Mouse (Mus musculus) layer of hippocampus, adult 8-10 months (tissue): ENCODE measurements around the gene Mark4. TPM values are rescaled to one million over a fixed set of nuclear protein-coding genes. Genes with fewer than 3 reads are reported as not detected.

Experiments used
- DNase-seq, 2 experiments: peaks; one replicate each; pipeline ENCODE4 v3.0.0; 2022; ENCODE audit warnings: low spot score in 2 of 2
- total RNA-seq, 4 experiments: library from RNA; stranded (reverse); gene quantifications; 2 replicates each; pipeline ENCODE4 v1.2.4; 2022

Gene Mark4
- total RNA-seq, 4 experiments from 2014 or later: 87.6 to 103 (median 95.0) TPM

GRCm38 (mm10) chr7:19441448-19442091 is 17.1 kb downstream of the Mark4 start:
- no peak for DNase-seq

DNA sequence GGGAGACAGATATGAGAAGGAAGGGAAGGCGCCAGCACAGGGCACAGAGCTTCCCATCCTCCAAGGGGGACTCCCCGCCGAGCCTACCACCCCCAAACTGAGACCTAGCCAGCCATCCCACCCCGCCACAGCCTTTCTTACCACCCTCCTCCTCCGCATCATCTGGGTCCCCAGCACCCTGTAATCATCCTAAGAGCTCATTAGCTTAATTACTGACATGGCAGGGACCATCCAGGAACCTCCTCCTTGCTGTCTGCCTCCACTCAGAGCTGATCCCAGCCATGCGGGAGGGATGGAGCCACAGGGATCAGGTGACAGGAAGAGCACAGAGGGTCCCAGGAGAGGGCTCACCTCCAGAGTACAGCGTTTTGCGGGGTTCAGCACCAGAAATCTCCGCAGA is 21.6 kb downstream of the Mark4 start:
- DNase-seq: peak; percentile 57 to 71

DNA sequence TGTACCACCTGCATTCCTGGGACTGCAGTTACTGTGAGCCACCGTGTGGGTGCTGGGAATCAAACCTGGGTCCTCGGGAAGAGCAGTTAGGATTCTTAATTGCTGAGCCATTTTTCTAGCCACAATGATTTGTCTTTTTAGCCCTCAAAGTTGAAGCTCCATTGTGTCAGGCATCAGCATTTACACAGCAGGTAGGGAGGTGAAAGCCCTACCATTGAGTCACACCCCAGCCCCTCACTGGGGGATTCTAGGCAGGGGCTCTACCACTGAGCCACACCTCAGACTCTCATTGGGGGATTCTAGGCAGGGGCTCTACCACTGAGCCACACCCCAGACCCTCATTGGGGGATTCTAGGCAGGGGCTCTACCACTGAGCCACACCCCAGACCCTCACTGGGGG is 22.3 kb downstream of the Mark4 start:
- DNase-seq: no peak

DNA sequence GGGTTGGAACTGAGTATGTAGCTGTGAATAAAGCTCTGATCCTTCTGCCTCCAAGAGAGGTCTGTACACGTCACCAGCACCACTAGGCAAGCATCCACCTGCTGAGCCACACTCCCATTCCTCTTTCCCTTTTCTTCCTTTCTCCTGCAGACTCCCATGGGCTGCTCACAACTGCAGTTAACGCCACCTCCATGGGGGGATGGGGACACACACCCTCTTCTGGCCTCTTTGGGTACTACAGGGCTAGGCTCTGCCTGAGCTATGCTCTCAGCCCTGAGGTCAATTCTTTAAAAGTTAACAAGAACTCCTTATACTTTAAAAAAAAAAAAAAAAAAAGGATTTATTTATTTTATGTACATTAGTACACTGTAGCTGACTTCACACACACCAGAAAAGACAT is 26.1 kb downstream of the Mark4 start:
- DNase-seq: no peak

DNA sequence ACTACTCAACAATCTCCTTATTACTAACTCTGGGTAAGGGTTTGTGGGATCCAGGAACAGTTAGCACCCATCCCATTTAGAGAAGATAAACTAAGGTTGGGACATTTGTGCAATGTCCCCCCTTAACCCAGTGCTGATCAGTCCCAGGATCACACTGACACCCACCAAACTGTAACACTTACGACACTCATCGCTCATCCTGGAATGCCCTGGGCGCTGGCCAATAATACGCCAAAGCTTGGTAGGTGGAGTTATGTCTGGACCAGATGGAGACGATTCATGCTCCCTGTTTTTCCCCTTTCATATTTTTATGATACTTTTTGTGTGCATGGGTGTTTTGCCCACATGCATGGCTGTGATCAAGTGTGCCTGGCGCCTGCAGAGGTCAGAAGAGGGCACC is 28.2 kb downstream of the Mark4 start:
- DNase-seq: no peak

- no peak for DNase-seq
Observed at GRCm38 (mm10) chr7:19429726-19430125, 28.9 kb downstream of the Mark4 start.

GRCm38 (mm10) chr7:19427999-19428650 is 30.5 kb downstream of the Mark4 start:
- no peak for DNase-seq

- no peak for DNase-seq
Observed at GRCm38 (mm10) chr7:19426888-19427287, 31.7 kb downstream of the Mark4 start.

- no peak for DNase-seq
Observed at GRCm38 (mm10) chr7:19426349-19426748, 32.3 kb downstream of the Mark4 start.

DNA sequence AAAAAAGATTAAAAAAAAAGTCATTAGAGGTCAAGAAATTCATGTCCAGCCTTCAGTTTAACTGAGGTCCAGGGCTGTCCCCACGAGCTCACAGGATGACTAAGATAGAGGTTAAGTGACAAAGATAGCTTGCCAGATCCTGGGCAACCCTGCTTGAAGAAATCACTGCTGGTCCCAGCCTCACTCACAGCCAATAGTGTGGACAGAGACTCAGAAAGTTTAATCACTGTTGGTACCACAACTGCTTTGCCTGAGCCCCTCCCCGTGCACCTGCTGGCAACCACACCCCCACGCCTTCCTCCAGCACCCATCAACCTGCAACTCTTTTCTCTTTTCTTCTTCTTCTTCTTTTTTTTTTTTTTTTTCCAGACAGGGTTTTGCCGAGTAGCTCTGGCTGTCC is 34.6 kb downstream of the Mark4 start:
- no peak for DNase-seq

DNA sequence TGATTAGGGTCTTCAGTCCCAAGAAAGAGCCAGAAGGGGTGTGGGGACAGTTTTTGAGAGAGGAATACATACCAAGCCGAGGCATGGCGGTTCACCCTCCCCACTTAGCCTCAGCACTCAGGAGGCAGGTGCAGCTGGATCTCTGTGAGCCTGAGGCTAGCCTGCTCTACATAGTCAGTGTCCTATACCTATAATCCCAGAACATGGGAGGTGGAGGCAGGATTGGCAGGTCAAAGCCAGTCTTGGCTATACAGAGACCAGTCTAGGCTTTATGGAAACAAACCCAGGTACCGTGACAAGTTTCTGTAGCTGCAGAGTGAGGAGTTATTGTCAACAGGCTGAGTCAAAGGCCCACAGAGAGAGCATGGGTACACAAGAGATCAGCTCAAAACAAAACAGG is 35.5 kb downstream of the Mark4 start:
- DNase-seq: no peak

DNA sequence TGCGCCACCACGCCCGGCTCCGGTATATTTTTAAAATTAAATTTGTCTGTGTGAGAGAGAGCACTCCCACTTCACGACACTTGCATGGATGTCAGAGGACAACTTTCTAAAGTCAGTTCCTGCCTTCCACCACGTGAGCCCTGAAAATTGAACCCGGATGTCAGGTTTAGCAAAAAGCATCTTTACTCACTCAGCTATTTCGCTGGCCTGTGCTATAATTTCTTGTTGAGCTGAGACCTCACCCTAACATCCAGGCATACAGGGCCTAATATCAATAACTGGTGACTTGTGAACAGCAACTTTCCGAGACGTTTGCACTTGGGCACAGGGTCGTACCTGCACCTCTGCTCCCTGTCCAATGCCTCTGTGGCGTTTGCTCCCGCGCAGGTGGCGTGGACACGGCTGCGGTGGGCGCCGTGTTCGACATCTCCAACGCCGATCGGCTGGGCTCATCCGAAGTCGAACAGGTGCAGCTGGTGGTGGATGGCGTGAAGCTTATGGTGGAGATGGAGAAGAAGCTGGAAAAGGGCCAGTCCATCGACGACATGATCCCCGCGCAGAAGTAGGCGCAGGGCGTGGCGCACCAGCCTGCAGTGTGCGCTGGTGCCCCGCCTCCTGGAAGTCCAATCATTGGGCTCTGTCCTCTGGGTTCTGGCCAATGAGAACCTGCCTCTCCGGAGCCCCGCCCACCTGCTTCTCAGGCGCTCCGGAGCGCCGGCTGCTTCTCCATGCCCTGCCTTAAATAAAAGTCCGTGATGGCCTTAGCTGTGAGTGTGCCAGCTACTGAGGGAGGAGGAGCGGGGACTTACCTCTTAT is 37.6 kb downstream of the Mark4 start:
- DNase-seq: peak; percentile 84

- DNase-seq: no peak
Observed at GRCm38 (mm10) chr7:19420121-19420520, 38.5 kb downstream of the Mark4 start.

GRCm38 (mm10) chr7:19416590-19416989 is 42.0 kb downstream of the Mark4 start:
- no peak for DNase-seq

DNA sequence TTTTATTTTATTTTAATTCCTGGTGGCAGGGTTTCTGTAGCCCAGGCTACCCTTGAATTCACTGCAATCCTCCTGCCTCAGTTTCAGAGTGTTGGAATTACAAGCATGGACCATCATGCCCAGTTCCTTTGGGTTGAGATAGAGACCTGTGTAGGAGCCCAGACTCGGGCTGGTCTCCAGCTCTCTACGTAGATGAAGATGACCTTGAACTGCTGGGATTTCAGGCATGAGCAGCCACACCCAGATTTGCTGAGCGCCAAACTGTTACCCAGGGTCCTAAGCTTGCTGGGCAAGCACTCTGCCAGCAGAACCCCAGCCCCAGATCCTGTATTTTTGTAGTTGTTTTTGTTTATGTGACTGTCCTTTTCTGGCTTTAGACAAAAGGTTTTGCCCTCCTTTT is 45.1 kb downstream of the Mark4 start:
- DNase-seq: no peak

DNA sequence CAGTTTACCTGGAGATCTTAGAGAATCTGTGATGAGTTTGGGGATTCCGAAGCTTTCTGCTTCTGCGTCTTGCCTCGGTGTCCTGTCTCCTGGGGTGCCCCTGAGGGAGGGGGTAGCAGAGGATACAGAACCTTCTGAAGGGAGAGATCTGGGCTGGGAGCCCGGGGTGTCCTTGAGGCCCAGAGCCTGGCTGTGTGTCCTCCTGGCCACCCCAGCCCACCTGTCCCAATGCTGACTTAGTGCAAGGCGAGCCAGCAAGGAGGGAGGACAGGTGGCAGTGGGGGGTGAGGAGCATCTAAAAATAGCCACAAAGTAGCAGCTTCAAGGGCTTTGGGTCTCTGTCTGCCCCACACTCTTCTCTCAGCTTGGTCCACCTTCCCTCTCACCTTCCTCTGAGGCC is 46.8 kb downstream of the Mark4 start:
- no peak for DNase-seq

GRCm38 (mm10) chr7:19410766-19411344 is 47.8 kb downstream of the Mark4 start:
- no peak for DNase-seq

DNA sequence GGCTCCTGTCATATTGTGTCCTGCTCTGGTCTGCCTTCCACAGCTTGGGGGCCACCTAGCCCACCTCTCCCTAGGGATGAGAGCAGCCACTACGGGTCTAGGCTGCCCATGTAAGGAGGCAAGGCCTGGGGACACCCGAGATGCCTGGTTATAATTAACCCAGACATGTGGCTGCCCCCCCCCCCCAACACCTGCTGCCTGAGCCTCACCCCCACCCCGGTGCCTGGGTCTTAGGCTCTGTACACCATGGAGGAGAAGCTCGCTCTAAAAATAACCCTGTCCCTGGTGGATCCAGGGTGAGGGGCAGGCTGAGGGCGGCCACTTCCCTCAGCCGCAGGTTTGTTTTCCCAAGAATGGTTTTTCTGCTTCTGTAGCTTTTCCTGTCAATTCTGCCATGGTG is 48.9 kb downstream of the Mark4 start:
- DNase-seq: no peak

GRCm38 (mm10) chr7:19405417-19405816 is 53.2 kb downstream of the Mark4 start:
- peak in 1 of 2 experiments; percentile 81 for DNase-seq

DNA sequence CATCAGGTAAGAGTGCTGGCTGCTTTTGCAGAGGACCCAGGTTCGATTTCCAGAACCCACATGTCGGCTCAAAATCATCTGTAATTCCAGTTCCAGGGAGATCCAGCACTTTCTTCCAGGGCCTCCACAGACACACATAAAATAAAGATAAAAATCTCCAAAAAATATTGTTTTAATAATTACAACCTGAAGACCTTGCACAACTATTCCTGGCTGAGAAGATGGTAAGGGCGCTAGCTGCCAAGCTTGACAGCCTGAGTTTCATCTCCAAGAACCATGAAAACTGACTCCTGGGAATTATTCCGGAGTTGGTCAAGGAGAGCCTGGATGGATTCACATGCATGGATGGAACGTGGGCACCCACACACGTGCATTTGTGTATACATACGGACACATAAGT is 54.1 kb downstream of the Mark4 start, which contains the start of gene Ckm:
TSS of gene Ckm (plus strand) at position 301 of the 400 bp plus-strand sequence.
- DNase-seq: no peak

- no peak for DNase-seq
Observed at GRCm38 (mm10) chr7:19403731-19404296, 54.8 kb downstream of the Mark4 start, which contains the start of gene Klc3. Klc3 (minus strand) TSS chr7:19404104.
